Mouse (Mus musculus) ES-E14 (cell line): ENCODE measurements around the gene Ltbp3. TPM values are rescaled to one million over a fixed set of nuclear protein-coding genes. Genes with fewer than 3 reads are reported as not detected.

Experiments
- DNase-seq: peaks from one replicate; pipeline ENCODE4 v3.0.0-alpha.2; 2013; ENCODE audit warnings: low read depth, low spot score
- H3K27ac ChIP-seq: 2 replicates; pipeline ENCODE4 v1.5.1; 2012; ENCODE audit warnings: low read depth, mild to moderate bottlenecking, low read length, moderate library complexity, mixed read lengths; ENCODE audit not compliant: poor library complexity, insufficient read depth, severe bottlenecking
- H3K36me3 ChIP-seq: 2 replicates; pipeline ENCODE4 v1.6.1; 2012; ENCODE audit warnings: mild to moderate bottlenecking, low read length, moderate library complexity, mixed read lengths; ENCODE audit not compliant: control insufficient read depth, poor library complexity, insufficient read depth, severe bottlenecking
- H3K4me1 ChIP-seq, 2 experiments: fragments of 150-350 bp in 1 of 2; sonication (generic) in 1 of 2; 2 replicates each; pipeline ENCODE4 v1.6.1; 2012; ENCODE audit warnings: low read length in 2 of 2, mild to moderate bottlenecking in 1 of 2, mixed read lengths in 1 of 2; ENCODE audit not compliant: control insufficient read depth in 2 of 2, insufficient read depth in 2 of 2, poor library complexity in 1 of 2
- H3K4me3 ChIP-seq, 2 experiments: fragments of 150-350 bp in 1 of 2; sonication (generic) in 1 of 2; 2 replicates each; pipeline ENCODE4 v1.5.1; 2012; ENCODE audit warnings: low read length in 2 of 2, low read depth in 1 of 2, mild to moderate bottlenecking in 1 of 2, mixed read lengths in 1 of 2; ENCODE audit not compliant: insufficient read depth in 1 of 2, poor library complexity in 1 of 2, severe bottlenecking in 1 of 2
- H3K9ac ChIP-seq: 2 replicates; pipeline ENCODE4 v1.6.1; 2012; ENCODE audit warnings: low read depth, mild to moderate bottlenecking, low read length, mixed read lengths; ENCODE audit not compliant: poor library complexity, insufficient read depth, severe bottlenecking
- H3K9me3 ChIP-seq: fragments of 150-350 bp; sonication (generic); 2 replicates; pipeline ENCODE4 v1.6.1; 2012; ENCODE audit warnings: low read depth, mild to moderate bottlenecking, low read length; ENCODE audit not compliant: control insufficient read depth, insufficient read depth
- CHD2 ChIP-seq: IDR thresholded peaks from 2 replicates; pipeline ENCODE4 v1.6.1; 2014; ENCODE audit warnings: mild to moderate bottlenecking, low read depth, low read length, inconsistent platforms
- HCFC1 ChIP-seq: IDR thresholded peaks from 2 replicates; pipeline ENCODE4 v1.6.1; 2012; ENCODE audit warnings: low read length, inconsistent platforms, borderline replicate concordance; ENCODE audit not compliant: insufficient read depth
- MAFK ChIP-seq: IDR thresholded peaks from 2 replicates; pipeline ENCODE4 v1.6.1; 2014; ENCODE audit warnings: mild to moderate bottlenecking, low read depth, low read length, inconsistent platforms; ENCODE audit not compliant: insufficient read depth
- ZC3H11A ChIP-seq: IDR thresholded peaks from 2 replicates; pipeline ENCODE4 v1.6.1; 2012; ENCODE audit warnings: low read depth, mild to moderate bottlenecking, inconsistent platforms, low read length, borderline replicate concordance
- ZNF384 ChIP-seq: IDR thresholded peaks from 2 replicates; pipeline ENCODE4 v1.6.1; 2012; ENCODE audit warnings: low read depth, low read length, inconsistent platforms
- in situ Hi-C, 2 experiments: fragments of 600-800 bp; cut with MboI; formaldehyde crosslinking; loops; one replicate each; pipeline ENCODE4 v1.15.1; 2025; ENCODE audit warnings: low sequenced_read_pairs in 2 of 2, inconsistent platforms in 1 of 2; ENCODE audit not compliant: unreplicated experiment in 2 of 2
- total RNA-seq: library from RNA; depleted of rRNA; stranded (reverse); fragments of 300-350 nt; gene quantifications from 2 replicates; pipeline ENCODE4 v1.2.3, GENCODE M21; 2012; rRNA removed

Gene Ltbp3
- 7.0 and 7.8 TPM in 2 replicates for total RNA-seq

DNA sequence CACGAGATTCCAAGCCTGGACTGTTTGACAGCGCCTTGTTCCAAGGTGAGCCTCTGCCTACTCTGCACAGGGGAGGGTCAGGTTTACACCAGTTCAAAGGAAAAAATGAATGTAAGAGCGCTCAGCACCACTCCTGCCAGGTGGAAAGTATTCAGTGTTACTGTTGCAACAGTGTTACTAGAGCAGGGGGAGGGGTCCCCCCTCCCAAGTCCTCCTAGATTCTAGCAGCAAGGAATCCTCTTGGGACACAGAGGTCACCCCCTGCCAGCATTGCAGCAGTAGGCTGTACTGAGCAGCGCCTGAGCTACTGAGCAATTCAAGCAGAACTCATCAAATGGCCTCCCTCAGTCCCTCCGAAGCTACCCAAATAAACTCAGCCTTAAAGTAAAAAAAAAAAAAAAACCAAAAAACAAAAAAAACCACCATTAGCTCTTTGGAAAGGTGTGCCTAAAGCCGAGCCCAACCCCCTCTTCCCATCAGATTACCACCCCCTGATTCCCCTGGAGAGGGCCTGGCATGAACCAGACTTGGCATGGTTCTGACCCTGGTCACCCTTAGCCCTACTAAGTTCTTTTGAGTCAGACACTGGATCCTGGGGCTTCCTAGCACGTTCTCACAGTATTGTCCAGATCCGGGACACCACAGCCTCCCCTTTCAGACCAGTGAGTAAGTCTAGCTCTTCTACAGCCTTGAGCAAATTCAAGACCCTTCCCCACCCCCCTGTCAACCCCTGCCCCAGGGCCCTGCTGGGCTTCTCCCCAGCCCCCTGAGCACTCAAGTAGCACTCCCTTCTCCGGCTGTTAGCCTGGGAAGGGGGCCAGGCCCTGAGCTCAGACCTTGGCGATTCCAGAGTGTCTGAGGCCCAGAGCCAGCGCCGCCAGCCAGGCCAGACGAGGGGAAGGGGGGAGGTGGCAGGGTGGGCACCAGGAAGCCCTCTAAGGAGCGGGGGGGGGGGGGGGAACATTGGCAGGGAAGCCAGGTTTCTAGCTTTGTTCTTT, at the start of gene Ltbp3:
Ltbp3 (plus strand) TSS at position 585 of the 998 bp plus-strand sequence.
- Histone ChIP-seq H3K4me1 (0 out of 4 replicates have a peak, but pooled peaks cover 0 to 4% of the 10 kb centered on the region in 2 experiments), H3K9me3 (no peaks in the 10 kb centered on the region), H3K4me3 (peak within 1 kb of the TSS; percentile 57 to 63), H3K27ac (no peak within 1 kb of the TSS), H3K9ac (peak within 1 kb of the TSS; percentile 62), H3K36me3 (no peaks in the 10 kb centered on the region)
- TF ChIP-seq HCFC1 (no peak), ZC3H11A (no peak), ZNF384 (no peak), MAFK (no peak), CHD2 (no peak)
- in situ Hi-C loops, result no loop called here
- DNase-seq, result no peak

GRCm38 (mm10) chr19:5691601-5692000, 49.1 kb upstream of the Ltbp3 start:
- H3K4me3 ChIP-seq, result no peak overlapping the region
- H3K9me3 ChIP-seq, result no peaks in the 10 kb centered on the region
- peaks cover 4 to 17% of the 10 kb centered on the region in 2 experiments; a peak in 2 of 4 replicates for H3K4me1 ChIP-seq
- H3K9ac ChIP-seq, result no peak overlapping the region
- TF ChIP-seq CHD2 (no peak), ZC3H11A (no peak), HCFC1 (no peak), MAFK (no peak), ZNF384 (no peak)
- no peak for DNase-seq
- peaks cover 4% of the 10 kb centered on the region; the same call in 1 of the 2 replicates for H3K36me3 ChIP-seq
- in situ Hi-C loops, result no loop called here
- H3K27ac ChIP-seq, result no peak overlapping the region

GRCm38 (mm10) chr19:5692086-5692912, 48.4 kb upstream of the Ltbp3 start:
- no peaks in the 10 kb centered on the region for H3K9me3 ChIP-seq
- H3K4me3 ChIP-seq, result no peak overlapping the region
- DNase-seq, result no peak
- no peak overlapping the region for H3K9ac ChIP-seq
- in situ Hi-C loops, result no loop called here
- H3K36me3 ChIP-seq, result peaks cover 4% of the 10 kb centered on the region; the same call in 1 of the 2 replicates
- H3K4me1 ChIP-seq, result peaks cover 4 to 16% of the 10 kb centered on the region in 2 experiments; a peak in 2 of 4 replicates
- H3K27ac ChIP-seq, result no peak overlapping the region
- no peak for TF ChIP-seq ZNF384

DNA sequence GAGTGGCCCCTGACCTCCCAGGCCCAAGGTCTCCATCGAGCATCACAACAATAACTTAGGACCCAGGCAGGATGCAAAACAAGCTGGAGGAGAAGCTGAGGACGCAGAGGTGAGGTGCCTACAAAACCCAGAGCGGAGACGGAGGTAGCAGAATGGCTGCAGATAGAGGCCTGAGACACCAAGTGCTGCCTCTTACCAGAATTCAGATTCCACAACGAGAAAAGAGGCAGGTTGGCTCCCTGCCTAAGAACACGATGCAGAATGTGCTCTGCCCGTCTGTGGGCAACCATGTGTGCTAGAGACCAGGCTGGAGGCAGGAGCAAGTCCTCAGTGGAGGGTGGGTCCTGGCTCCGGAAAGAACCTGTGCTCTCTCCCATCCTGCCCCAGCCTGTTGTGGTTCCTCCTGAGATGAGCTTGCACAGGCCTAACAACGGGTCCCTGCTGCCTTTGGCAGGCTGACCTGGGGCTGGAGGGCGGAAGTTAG, 47.7 kb upstream of the Ltbp3 start:
- Histone ChIP-seq H3K9ac (no peak overlapping the region), H3K36me3 (peaks cover 4% of the 10 kb centered on the region; the same call in 1 of the 2 replicates), H3K4me3 (no peak overlapping the region), H3K4me1 (peaks cover 0 to 12% of the 10 kb centered on the region in 2 experiments; a peak in 1 of 4 replicates), H3K27ac (no peak overlapping the region), H3K9me3 (no peaks in the 10 kb centered on the region)
- in situ Hi-C loops, result no loop called here
- DNase-seq, result no peak
- TF ChIP-seq MAFK, result no peak
- no peak for TF ChIP-seq HCFC1
- TF ChIP-seq ZC3H11A, result no peak
- TF ChIP-seq ZNF384, result no peak
- no peak for TF ChIP-seq CHD2
